Mouse (Mus musculus) brain, embryonic 18.5 days (tissue): ENCODE data around the gene Nfic.

Experiments used
- DNase-seq: peaks from one replicate; pipeline ENCODE4 v3.0.0-alpha.2; 2012; ENCODE audit warnings: low read depth, low spot score

Gene Nfic

GRCm38 (mm10) chr10:81405588-81406201, 49.7 kb downstream of the Nfic start:
- no peak for DNase-seq

GRCm38 (mm10) chr10:81404720-81405119, 50.7 kb downstream of the Nfic start:
- DNase-seq = no peak

DNA sequence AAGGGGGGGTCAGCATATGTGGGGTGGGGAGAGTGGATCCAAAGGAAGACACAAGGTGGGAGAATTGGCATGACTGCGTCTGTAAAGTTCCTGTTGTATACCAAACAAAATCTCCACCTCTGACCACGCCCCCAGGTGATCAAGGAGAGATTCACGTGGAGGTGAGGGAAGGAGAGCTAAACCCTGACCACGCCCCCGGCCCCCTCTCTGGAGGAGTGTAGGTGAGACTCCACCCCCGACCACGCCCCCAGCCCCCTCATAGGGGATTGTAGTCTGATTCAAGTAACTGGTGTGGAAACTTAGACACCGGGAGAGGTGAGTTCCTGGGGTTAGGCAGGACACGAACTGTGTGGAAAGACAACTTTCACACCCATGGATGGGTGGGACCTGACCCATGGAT, 51.4 kb downstream of the Nfic start:
- DNase-seq = no peak

GRCm38 (mm10) chr10:81403511-81403910, 51.9 kb downstream of the Nfic start:
- DNase-seq = no peak

- no peak for DNase-seq
Observed at GRCm38 (mm10) chr10:81402227-81402765, 53.1 kb downstream of the Nfic start.

- no peak for DNase-seq
Observed at GRCm38 (mm10) chr10:81401521-81402226, 53.8 kb downstream of the Nfic start.

- no peak for DNase-seq
Observed at GRCm38 (mm10) chr10:81401205-81401520, 54.3 kb downstream of the Nfic start.

- DNase-seq = no peak
Observed at GRCm38 (mm10) chr10:81400371-81401204, 54.8 kb downstream of the Nfic start.

- no peak for DNase-seq
Observed at GRCm38 (mm10) chr10:81399798-81400308, 55.6 kb downstream of the Nfic start.

DNA sequence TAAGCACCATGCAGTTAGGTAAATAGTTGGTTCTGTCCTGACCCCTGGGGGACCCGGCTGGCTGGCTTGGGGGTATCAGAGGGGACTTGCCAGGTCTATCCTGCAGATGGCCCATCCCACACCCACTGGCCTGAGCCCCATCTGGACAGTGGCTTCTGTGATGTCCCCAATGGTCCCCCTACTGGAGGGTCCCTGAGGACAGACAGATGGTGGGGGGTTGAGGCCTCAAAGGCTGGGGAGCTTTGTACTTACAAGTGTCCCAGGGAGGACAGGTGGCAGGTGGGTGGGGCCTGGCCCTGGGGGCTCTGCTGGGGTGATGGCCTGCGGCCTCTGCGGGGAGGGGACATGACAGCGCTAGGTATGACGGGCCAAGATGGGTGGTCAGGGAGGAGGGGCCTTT, 56.1 kb downstream of the Nfic start:
- no peak for DNase-seq

GRCm38 (mm10) chr10:81396749-81397148, 58.7 kb downstream of the Nfic start:
- DNase-seq = no peak

DNA sequence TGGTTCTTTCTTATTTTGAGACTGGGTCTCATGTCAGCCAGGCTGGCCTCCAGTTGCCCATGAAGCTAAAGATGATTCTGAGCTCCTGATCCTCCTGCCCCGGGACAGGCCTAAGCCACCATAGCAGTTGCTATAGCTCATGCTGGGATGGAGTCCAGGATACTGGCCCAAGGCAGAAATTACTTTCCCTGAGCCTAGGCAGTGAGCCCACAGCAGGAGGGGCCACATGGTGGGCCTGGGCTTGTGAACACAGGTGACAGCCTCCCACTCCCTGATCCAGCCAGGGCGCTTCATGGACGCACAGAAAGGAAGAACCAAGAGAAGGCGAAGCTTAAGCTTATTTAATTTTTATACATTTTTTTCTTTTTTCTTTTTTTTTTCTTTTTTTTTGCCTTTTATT, 59.6 kb downstream of the Nfic start:
- no peak for DNase-seq

- DNase-seq = no peak
Observed at GRCm38 (mm10) chr10:81395127-81395526, 60.3 kb downstream of the Nfic start.

GRCm38 (mm10) chr10:81393456-81394063, 61.9 kb downstream of the Nfic start:
- DNase-seq = no peak

- DNase-seq = no peak
Observed at GRCm38 (mm10) chr10:81392781-81393185, 62.7 kb downstream of the Nfic start, which contains the start of gene Smim24. TSS of gene Smim24 (plus strand) at chr10:81393051.

DNA sequence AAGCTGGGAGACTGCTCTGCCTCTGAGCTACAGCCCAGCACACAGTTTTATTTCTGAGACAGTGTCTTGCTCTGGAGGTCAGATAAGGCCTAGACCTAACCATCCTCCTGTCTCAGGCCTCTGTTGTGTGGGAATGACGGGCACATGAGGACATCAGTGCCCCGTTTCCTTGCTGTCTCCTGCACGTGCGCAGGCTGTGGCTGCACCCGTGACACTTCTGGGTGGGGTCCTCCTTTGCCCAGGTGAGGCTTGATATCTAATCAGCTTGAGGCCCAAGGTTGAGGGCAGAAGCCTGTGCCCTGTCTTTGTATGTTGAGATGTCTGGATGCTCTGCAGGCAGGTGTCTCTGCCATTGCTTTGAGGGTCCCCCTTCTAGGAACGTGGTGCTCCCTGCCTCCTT, 63.2 kb downstream of the Nfic start:
- no peak for DNase-seq

GRCm38 (mm10) chr10:81390678-81390965, 64.8 kb downstream of the Nfic start:
- DNase-seq = no peak

DNA sequence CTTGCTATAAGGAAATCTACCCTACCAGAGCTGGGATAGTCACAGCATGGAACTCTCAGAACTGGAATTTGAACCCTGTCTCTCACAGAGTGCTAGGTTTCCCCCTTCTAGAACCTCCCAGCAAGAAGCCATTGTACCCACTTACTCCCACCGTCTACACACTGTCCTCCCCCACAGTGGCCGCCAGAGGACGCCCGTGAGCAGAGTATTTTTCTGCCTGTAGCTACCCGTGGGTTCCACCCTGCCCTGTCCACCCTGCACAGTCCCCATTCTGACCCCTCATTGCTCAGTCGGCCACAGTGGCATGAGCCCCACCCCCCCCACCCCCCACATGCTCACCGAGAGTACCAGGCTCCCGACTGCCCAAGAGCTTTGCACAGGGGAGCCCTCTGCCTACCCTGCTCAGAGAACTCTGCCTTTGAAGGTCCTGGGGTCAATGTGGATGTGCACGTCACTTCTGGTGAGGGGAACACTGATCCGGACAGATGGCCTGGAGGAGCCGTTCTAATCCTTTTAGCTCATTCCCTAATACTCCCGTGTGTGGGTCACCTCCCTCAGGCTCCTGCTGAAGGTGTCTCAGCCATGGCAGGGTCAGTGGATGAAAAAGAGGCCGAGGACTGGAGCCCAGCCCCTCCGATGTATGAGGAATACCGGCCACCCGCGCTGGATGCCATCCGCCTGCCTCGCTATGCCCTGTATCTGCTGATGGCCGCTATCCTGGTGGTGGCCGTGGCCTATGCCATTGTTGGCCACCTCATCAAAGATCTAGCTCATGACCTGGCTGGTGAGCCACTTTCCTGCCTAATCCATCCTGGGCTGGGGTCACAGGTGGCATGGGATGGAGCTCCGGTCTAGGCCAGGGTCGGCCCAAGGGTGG, 65.4 kb downstream of the Nfic start:
- DNase-seq = no peak

DNA sequence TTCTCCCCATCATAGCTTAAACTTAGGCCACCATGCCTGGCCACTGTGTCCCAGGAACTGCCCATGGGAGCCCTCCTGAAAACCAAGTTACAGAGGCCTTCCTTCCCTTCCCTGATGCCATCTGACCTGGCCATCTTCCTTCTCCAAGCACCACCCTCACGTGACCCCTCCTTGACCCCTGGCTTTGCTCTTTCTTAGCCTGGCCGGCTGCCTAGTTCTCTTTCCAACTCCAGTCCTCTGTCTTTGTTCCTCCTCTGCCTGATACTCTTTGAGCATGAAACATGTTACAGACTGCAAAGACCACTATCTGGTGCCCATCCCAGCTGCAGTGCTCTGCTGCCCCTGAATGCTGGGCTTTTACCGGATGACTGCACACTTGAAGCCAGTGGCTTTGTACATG, 66.1 kb downstream of the Nfic start:
- no peak for DNase-seq

- DNase-seq = no peak
Observed at GRCm38 (mm10) chr10:81388505-81389055, 66.9 kb downstream of the Nfic start, which contains the start of gene Gm48552. TSS of gene Gm48552 (plus strand) at chr10:81389005.

- DNase-seq = no peak
Observed at GRCm38 (mm10) chr10:81387716-81388115, 67.7 kb downstream of the Nfic start.
